Mouse (Mus musculus) thymus, adult 2 months (tissue): ENCODE results near the gene Itpripl2.

Source experiments
- CTCF ChIP-seq: fragments of 200-500 bp; IDR thresholded peaks from 2 replicates; pipeline ENCODE4 v1.5.1; 2012; ENCODE audit warnings: mild to moderate bottlenecking, control low read depth, low read length, moderate library complexity, borderline replicate concordance; ENCODE audit not compliant: control insufficient read depth, poor library complexity, insufficient read depth; ENCODE audit errors: extremely low read depth
- POLR2A ChIP-seq: fragments of 200-500 bp; IDR thresholded peaks from 2 replicates; pipeline ENCODE4 v1.6.1; 2012; ENCODE audit warnings: mild to moderate bottlenecking, low read length, control low read depth, moderate library complexity; ENCODE audit not compliant: control insufficient read depth, poor library complexity, insufficient read depth; ENCODE audit errors: extremely low read depth

DNA sequence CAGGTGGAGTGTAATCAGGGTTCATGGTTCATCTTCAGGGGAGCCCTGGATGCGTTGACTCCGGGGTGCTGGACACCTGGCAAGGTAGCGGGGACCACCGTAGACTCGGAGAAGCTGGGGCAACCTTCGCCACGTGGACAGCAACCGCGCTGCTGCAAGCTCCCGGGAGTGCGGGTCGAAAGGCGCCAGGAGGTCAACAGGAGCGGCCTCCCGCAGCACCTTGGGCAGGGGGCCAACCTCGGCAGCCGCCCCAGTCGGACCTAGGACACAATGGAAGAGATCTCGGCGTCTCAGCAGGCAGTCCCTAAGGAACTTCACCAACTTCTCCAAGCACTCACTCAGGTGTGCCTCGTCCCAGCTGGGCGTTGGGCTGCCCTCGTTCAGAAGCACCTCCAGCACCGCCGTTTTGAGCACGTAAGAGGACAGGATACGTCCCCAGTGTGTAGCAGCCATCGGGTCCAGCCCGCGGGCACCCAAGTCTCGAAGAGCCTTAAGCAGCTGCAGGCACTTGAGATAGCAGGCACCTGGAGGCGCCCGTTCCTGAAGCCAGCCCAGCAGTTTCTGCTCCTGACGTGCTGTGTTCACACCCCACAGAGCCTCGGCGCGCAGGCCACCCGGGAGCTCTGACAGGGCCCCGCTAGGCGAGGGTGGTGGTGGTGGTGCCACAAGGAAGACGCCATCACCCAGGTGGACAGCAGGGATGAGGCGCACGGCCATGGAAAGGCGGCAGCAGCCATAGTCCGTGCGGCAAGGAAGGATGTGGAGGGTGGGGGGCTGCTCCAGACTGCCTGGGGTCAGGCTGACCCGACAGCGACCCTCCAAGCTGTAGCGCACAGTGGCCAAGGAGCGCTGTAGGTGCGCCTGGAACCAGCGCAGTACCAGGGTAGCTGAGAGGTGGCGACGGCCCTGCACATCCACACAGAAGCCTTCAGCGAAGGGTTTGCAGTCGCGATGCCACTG lies 1.8 kb downstream of the Itpripl2 start:
- no peak for TF ChIP-seq CTCF
- TF ChIP-seq POLR2A = no peak
